Mouse (Mus musculus) embryonic facial prominence, embryonic 11.5 days (tissue): Measurements from ENCODE around the gene 4930467E23Rik. TPM values are rescaled to one million over a fixed set of nuclear protein-coding genes. Genes with fewer than 3 reads are reported as not detected.
A peak's percentile ranks its signal among the peaks of the same experiment; 100 is the strongest.
"Not testable (repeated sequence)": the region's sequence is repeated elsewhere in the genome, so short reads cannot be mapped to it uniquely, and the experiment has no call there.

Experiments used
- ATAC-seq: fragments of 200-750 bp; cut with Nextera tagmentation; replicated peaks from 2 replicates; pipeline ENCODE4 v1.8.0; 2017; ENCODE audit warnings: low read depth; ENCODE audit not compliant: insufficient number of reproducible peaks, low FRiP score, low TSS enrichment
- DNase-seq: peaks from one replicate; pipeline ENCODE4 v3.0.0-alpha.2; 2015; ENCODE audit warnings: low spot score
- H3K27ac ChIP-seq: fragments of 300-500 bp; sonication (generic); replicated peaks from 2 replicates; pipeline ENCODE4 v1.5.1; 2014; ENCODE audit warnings: mild to moderate bottlenecking, low read depth, low read length, control low read depth
- H3K27me3 ChIP-seq: fragments of 300-500 bp; sonication (generic); 2 replicates; pipeline ENCODE4 v1.6.1; 2014; ENCODE audit warnings: mild to moderate bottlenecking, low read length, moderate library complexity, mixed read lengths; ENCODE audit not compliant: control insufficient read depth, insufficient read depth
- H3K36me3 ChIP-seq: fragments of 300-500 bp; sonication (generic); replicated peaks from 2 replicates; pipeline ENCODE4 v1.6.1; 2014; ENCODE audit warnings: low read depth, mild to moderate bottlenecking, low read length, moderate library complexity, mixed read lengths; ENCODE audit not compliant: control insufficient read depth, insufficient read depth
- H3K4me1 ChIP-seq: fragments of 300-500 bp; sonication (generic); 2 replicates; pipeline ENCODE4 v1.6.1; 2014; ENCODE audit warnings: low read length, mixed read lengths; ENCODE audit not compliant: control insufficient read depth, insufficient read depth
- H3K4me2 ChIP-seq: fragments of 300-500 bp; sonication (generic); 2 replicates; pipeline ENCODE4 v1.6.1; 2014; ENCODE audit warnings: low read depth, mild to moderate bottlenecking, control low read depth, low read length, moderate library complexity
- H3K4me3 ChIP-seq: fragments of 300-500 bp; sonication (generic); 2 replicates; pipeline ENCODE4 v1.5.1; 2014; ENCODE audit warnings: low read depth, low read length, control low read depth
- H3K9ac ChIP-seq: fragments of 300-500 bp; sonication (generic); replicated peaks from 2 replicates; pipeline ENCODE4 v1.6.1; 2014; ENCODE audit warnings: mild to moderate bottlenecking, control low read depth, low read length
- H3K9me3 ChIP-seq: fragments of 300-500 bp; sonication (generic); replicated peaks from 2 replicates; pipeline ENCODE4 v1.6.1; 2016; ENCODE audit warnings: mild to moderate bottlenecking, low read length, inconsistent platforms, mixed read lengths; ENCODE audit not compliant: control insufficient read depth
- WGBS: fragments of 180-500 bp; shearing (Covaris S2); extraction: QIAGEN DNeasy Blood & Tissue Kit; methylation state at CpG from one replicate; pipeline ENCODE4 v1.1.7; 2014; 5-methylcytosine and 5-hydroxymethylcytosine counted together
- polyA plus RNA-seq: library from polyadenylated mRNA; unstranded; fragments of >200 nt; fragmentation: Nextera tagmentation; extraction: Ambion mirVana; gene quantifications from 2 replicates; pipeline ENCODE4 v1.2.1, GENCODE M21; 2014

4930467E23Rik gene
- polyA plus RNA-seq, 1 experiment from 2014 or later: not detected

- 68% methylated on average over 7 of the region's 7 CpGs for WGBS
- H3K9me3 ChIP-seq, ATAC-seq, H3K4me3 ChIP-seq, H3K9ac ChIP-seq, H3K36me3 ChIP-seq, H3K27me3 ChIP-seq, H3K4me1 ChIP-seq, H3K27ac ChIP-seq, H3K4me2 ChIP-seq: not testable (repeated sequence)
- DNase-seq: peak; percentile 9
Observed at GRCm38 (mm10) chr8:19706918-19707760, 22.2 kb upstream of the 4930467E23Rik start.

- H3K36me3 ChIP-seq, H3K4me1 ChIP-seq, H3K4me3 ChIP-seq, H3K27ac ChIP-seq, DNase-seq, H3K9me3 ChIP-seq, H3K9ac ChIP-seq, H3K4me2 ChIP-seq, H3K27me3 ChIP-seq: not testable (repeated sequence)
- WGBS: 82% methylated on average over 13 of the region's 15 CpGs
- ATAC-seq: peak; percentile 65
Observed at GRCm38 (mm10) chr8:19707761-19708443, 21.5 kb upstream of the 4930467E23Rik start.

GRCm38 (mm10) chr8:19708976-19709375, 20.4 kb upstream of the 4930467E23Rik start:
- H3K4me2 ChIP-seq, ATAC-seq: not testable (repeated sequence)

GRCm38 (mm10) chr8:19709488-19709887, 19.9 kb upstream of the 4930467E23Rik start:
- DNase-seq, H3K36me3 ChIP-seq, H3K9ac ChIP-seq, H3K27ac ChIP-seq, H3K9me3 ChIP-seq, ATAC-seq, H3K4me3 ChIP-seq, H3K4me2 ChIP-seq, H3K27me3 ChIP-seq, H3K4me1 ChIP-seq: not testable (repeated sequence)
- 90% methylated on average over 4 of the region's 4 CpGs for WGBS

More at GRCm38 (mm10) chr8:19708976-19709375, 20.4 kb upstream of the 4930467E23Rik start:
- H3K4me1 ChIP-seq, H3K4me3 ChIP-seq, H3K9ac ChIP-seq, H3K36me3 ChIP-seq, DNase-seq, H3K27me3 ChIP-seq, H3K27ac ChIP-seq, H3K9me3 ChIP-seq: not testable (repeated sequence)

- not testable (repeated sequence) for DNase-seq, H3K4me1 ChIP-seq, ATAC-seq, H3K27ac ChIP-seq, H3K27me3 ChIP-seq, H3K9me3 ChIP-seq, H3K9ac ChIP-seq, H3K4me3 ChIP-seq, H3K4me2 ChIP-seq, H3K36me3 ChIP-seq
- WGBS: 84% methylated on average over 4 of the region's 9 CpGs
Observed at GRCm38 (mm10) chr8:19711171-19711860, 18.1 kb upstream of the 4930467E23Rik start.

- WGBS: 95% methylated on average over 2 of the region's 2 CpGs
- DNase-seq, H3K27ac ChIP-seq, H3K4me2 ChIP-seq, H3K36me3 ChIP-seq, H3K9me3 ChIP-seq, ATAC-seq, H3K4me3 ChIP-seq, H3K9ac ChIP-seq, H3K4me1 ChIP-seq, H3K27me3 ChIP-seq: not testable (repeated sequence)
Observed at GRCm38 (mm10) chr8:19712227-19712750, 17.1 kb upstream of the 4930467E23Rik start.

GRCm38 (mm10) chr8:19712816-19713215, 16.6 kb upstream of the 4930467E23Rik start:
- H3K4me1 ChIP-seq, H3K27ac ChIP-seq, H3K9me3 ChIP-seq, ATAC-seq, H3K9ac ChIP-seq, H3K27me3 ChIP-seq, H3K4me2 ChIP-seq, H3K36me3 ChIP-seq, H3K4me3 ChIP-seq, DNase-seq: not testable (repeated sequence)
- WGBS: 78% methylated on average over 4 of the region's 4 CpGs
